Mouse (Mus musculus) ZHBTc4 (cell line): ENCODE measurements at regions not wholly inside any gene's neighbourhood (a gene's known extent, or its start where the extent isn't known, plus 50 kb on each side); places are given as distances from the start of the nearest gene placed in this dataset.
A peak's percentile ranks its signal among the peaks of the same experiment; 100 is the strongest.

Source experiments
- DNase-seq: peaks from one replicate; pipeline ENCODE4 v3.0.0-alpha.2; 2011; ENCODE audit warnings: low read depth, low spot score

GRCm38 (mm10) chr5:99165807-99166360 lies 128.7 kb upstream of the Prkg2 start:
- no peak for DNase-seq

GRCm38 (mm10) chr5:99157973-99158372 lies 120.8 kb upstream of the Prkg2 start:
- peak; percentile 55 for DNase-seq

GRCm38 (mm10) chr5:99153269-99153850 lies 116.2 kb upstream of the Prkg2 start:
- DNase-seq, result no peak

- DNase-seq, result no peak
These were observed 115.1 kb upstream of the Prkg2 start for GRCm38 (mm10) chr5:99152299-99152698.

GRCm38 (mm10) chr5:99149904-99150303 lies 112.8 kb upstream of the Prkg2 start:
- DNase-seq, result no peak

- DNase-seq, result no peak
These were observed 95.5 kb upstream of the Prkg2 start for GRCm38 (mm10) chr5:99132670-99133069.

GRCm38 (mm10) chr5:99128628-99129027 lies 91.5 kb upstream of the Prkg2 start:
- no peak for DNase-seq

- DNase-seq, result no peak
These were observed 88.3 kb upstream of the Prkg2 start for GRCm38 (mm10) chr5:99125418-99125817.

GRCm38 (mm10) chr5:99111755-99112154 lies 74.6 kb upstream of the Prkg2 start:
- no peak for DNase-seq

- no peak for DNase-seq
These were observed 74.1 kb upstream of the Prkg2 start for GRCm38 (mm10) chr5:99111235-99111634.

- no peak for DNase-seq
These were observed 62.6 kb upstream of the Prkg2 start for GRCm38 (mm10) chr5:99099727-99100116.

GRCm38 (mm10) chr5:99099014-99099726 lies 62.0 kb upstream of the Prkg2 start:
- DNase-seq, result no peak
